Mouse (Mus musculus) kidney, embryonic 16.5 days (tissue): ENCODE results near the gene Myo6. TPM values are rescaled to one million over a fixed set of nuclear protein-coding genes. Genes with fewer than 3 reads are reported as not detected.

Experiments
- polyA plus RNA-seq: library from polyadenylated mRNA; unstranded; fragments of >200 nt; fragmentation: Nextera tagmentation; extraction: Ambion mirVana; gene quantifications from 2 replicates; pipeline ENCODE4 v1.2.1, GENCODE M21; 2015

Myo6 gene
- polyA plus RNA-seq, 1 experiment from 2014 or later = 62.6 TPM

Other genes with a start within 250 kb of the Myo6 start
- gene Filip1, start 152.2 kb upstream of the Myo6 start, polyA plus RNA-seq = 5.2 and 5.7 TPM in 2 replicates
- 44.6 and 47.1 TPM in 2 replicates for gene Senp6, start 98.1 kb upstream of the Myo6 start, polyA plus RNA-seq